Mouse (Mus musculus): ENCODE results near the gene Pde10a. TPM values are rescaled to one million over a fixed set of nuclear protein-coding genes. Genes with fewer than 3 reads are reported as not detected.

The Pde10a gene
- total and polyA plus RNA-seq, 3 experiments = 0.04 to 0.41 (median 0.21) TPM

GRCm38 (mm10) chr17:8881711-8882110 is 356.5 kb downstream of the Pde10a start:
- DNase-seq (ENCODE audit: extremely low read depth) = no peak
- in situ Hi-C loops (cut with MboI; ENCODE audit: low pct_ligation_motif_present, low pct_unique_long_range_greater_than_20kb, low sequenced_read_pairs) = no loop called here
- Histone ChIP-seq H3K9me3 (replicated peaks; ENCODE audit: low read length) (no peaks in the 10 kb centered on the region), H3K36me3 (replicated peaks in 1 of 2; ENCODE audit: control insufficient read depth in 1 of 2, insufficient read depth in 1 of 2, low read length in 1 of 2) (no peaks in the 10 kb centered on the region), H3K4me2 (ENCODE audit: insufficient read depth, low read depth, poor library complexity, severe bottlenecking) (no peak overlapping the region), H3K4me1 (ENCODE audit: control insufficient read depth in 1 of 2, insufficient read depth in 2 of 2) (peaks cover 3 to 9% of the 10 kb centered on the region in 2 experiments; a peak in 2 of 4 replicates), H3K4me3 (replicated peaks in 1 of 3; ENCODE audit: low read depth in 2 of 3, low read length in 2 of 3, poor library complexity in 1 of 3) (no peak overlapping the region), H3K27me3 (replicated peaks) (no peaks in the 10 kb centered on the region), H3K27ac (ENCODE audit: insufficient read depth, low read depth) (no peak overlapping the region), H3K9ac (ENCODE audit: insufficient read depth, low read depth) (no peak overlapping the region), H3K79me2 (replicated peaks; ENCODE audit: control insufficient read depth, extremely low read depth, insufficient read depth, poor library complexity, severe bottlenecking) (no peaks in the 10 kb centered on the region)
- TF ChIP-seq EP300 (IDR thresholded peaks at IDR 0.05; ENCODE audit: low read length) = no peak
- no peak for TF ChIP-seq HCFC1 (IDR thresholded peaks at IDR 0.05; ENCODE audit: low read depth, low read length)
- TF ChIP-seq POLR2AphosphoS2 (IDR thresholded peaks at IDR 0.05; ENCODE audit: low read depth, low read length) = no peak
- no peak for TF ChIP-seq E2F4 (IDR thresholded peaks at IDR 0.05; ENCODE audit: insufficient replicate concordance, low read depth, low read length)
- no peak for TF ChIP-seq USF1 (IDR thresholded peaks at IDR 0.05; ENCODE audit: low read depth, low read length)
- TF ChIP-seq RAD21 (IDR thresholded peaks at IDR 0.05; ENCODE audit: low read depth, low read length) = no peak
- no peak for TF ChIP-seq UBTF (IDR thresholded peaks at IDR 0.05; ENCODE audit: low read depth, low read length)
- TF ChIP-seq GABPA (IDR thresholded peaks at IDR 0.05; ENCODE audit: insufficient replicate concordance, low read depth, low read length) = no peak
- TF ChIP-seq CHD1 (IDR thresholded peaks at IDR 0.05; ENCODE audit: low read depth, low read length) = no peak
- TF ChIP-seq CTCF (conservative IDR thresholded peaks at IDR 0.05 in 1 of 2, IDR thresholded peaks at IDR 0.05 in 1 of 2; ENCODE audit: low read depth in 2 of 2, low read length in 2 of 2) = no peak
- no peak for TF ChIP-seq JUN (IDR thresholded peaks at IDR 0.05; ENCODE audit: insufficient read depth, low read depth, low read length)
- dilution Hi-C loops (cut with MboI; ENCODE audit: extremely low pct_ligation_motif_present, extremely low pct_unique_long_range_greater_than_20kb, low sequenced_read_pairs) = no loop called here

GRCm38 (mm10) chr17:8884691-8885090 is 359.5 kb downstream of the Pde10a start:
- no peaks in the 10 kb centered on the region for H3K79me2 ChIP-seq (replicated peaks; ENCODE audit: control insufficient read depth, extremely low read depth, insufficient read depth, poor library complexity, severe bottlenecking)
- peaks cover 6 to 22% of the 10 kb centered on the region in 2 experiments; a peak in 3 of 4 replicates for H3K4me1 ChIP-seq (ENCODE audit: control insufficient read depth in 1 of 2, insufficient read depth in 2 of 2)
- TF ChIP-seq IRF4 (IDR thresholded peaks at IDR 0.05; ENCODE audit: low read depth, low read length) = no peak
- TF ChIP-seq ZKSCAN1 (IDR thresholded peaks at IDR 0.05; ENCODE audit: borderline replicate concordance, low read depth, low read length) = no peak
- no peak for TF ChIP-seq ELF1 (IDR thresholded peaks at IDR 0.05; ENCODE audit: low read depth, low read length)
- no peak for TF ChIP-seq JUND (conservative IDR thresholded peaks at IDR 0.05; ENCODE audit: low read depth, low read length)
- TF ChIP-seq NRF1 (IDR thresholded peaks at IDR 0.05; ENCODE audit: low read depth, low read length) = no peak
- no peak for TF ChIP-seq NELFE (IDR thresholded peaks at IDR 0.05; ENCODE audit: low read depth, low read length)
- TF ChIP-seq JUN (IDR thresholded peaks at IDR 0.05; ENCODE audit: insufficient read depth, low read depth, low read length) = no peak
- no peak for TF ChIP-seq CHD2 (IDR thresholded peaks at IDR 0.05; ENCODE audit: low read length)
- no peak for TF ChIP-seq UBTF (IDR thresholded peaks at IDR 0.05; ENCODE audit: low read depth, low read length)
- no peak for TF ChIP-seq CTCF (conservative IDR thresholded peaks at IDR 0.05 in 1 of 2, IDR thresholded peaks at IDR 0.05 in 1 of 2; ENCODE audit: low read depth in 2 of 2, low read length in 2 of 2)
- TF ChIP-seq POLR2AphosphoS2 (IDR thresholded peaks at IDR 0.05; ENCODE audit: low read depth, low read length) = no peak
- TF ChIP-seq POLR2A (IDR thresholded peaks at IDR 0.05; ENCODE audit: low read depth, low read length) = no peak
- TF ChIP-seq PAX5 (IDR thresholded peaks at IDR 0.05; ENCODE audit: low read length) = no peak
- no peak for TF ChIP-seq BHLHE40 (IDR thresholded peaks at IDR 0.05; ENCODE audit: low read depth, low read length)
- no peak for TF ChIP-seq MAZ (IDR thresholded peaks at IDR 0.05; ENCODE audit: low read depth, low read length)
- TF ChIP-seq MEF2A (IDR thresholded peaks at IDR 0.05; ENCODE audit: borderline replicate concordance, low read depth, low read length) = no peak
- TF ChIP-seq KAT2A (IDR thresholded peaks at IDR 0.05; ENCODE audit: insufficient replicate concordance, low read length) = no peak
- no peak for TF ChIP-seq USF1 (IDR thresholded peaks at IDR 0.05; ENCODE audit: low read depth, low read length)
- H3K27ac ChIP-seq (ENCODE audit: insufficient read depth, low read depth) = no peak overlapping the region
- in situ Hi-C loops (cut with MboI; ENCODE audit: low pct_ligation_motif_present, low pct_unique_long_range_greater_than_20kb, low sequenced_read_pairs) = no loop called here
- H3K9me3 ChIP-seq (replicated peaks; ENCODE audit: low read length) = no peaks in the 10 kb centered on the region
- H3K9ac ChIP-seq (ENCODE audit: insufficient read depth, low read depth) = no peak overlapping the region
- dilution Hi-C loops (cut with MboI; ENCODE audit: extremely low pct_ligation_motif_present, extremely low pct_unique_long_range_greater_than_20kb, low sequenced_read_pairs) = no loop called here
- H3K36me3 ChIP-seq (replicated peaks in 1 of 2; ENCODE audit: control insufficient read depth in 1 of 2, insufficient read depth in 1 of 2, low read length in 1 of 2) = no peaks in the 10 kb centered on the region
- no peak overlapping the region for H3K4me2 ChIP-seq (ENCODE audit: insufficient read depth, low read depth, poor library complexity, severe bottlenecking)
- no peaks in the 10 kb centered on the region for H3K27me3 ChIP-seq (replicated peaks)
- H3K4me3 ChIP-seq (replicated peaks in 1 of 3; ENCODE audit: low read depth in 2 of 3, low read length in 2 of 3, poor library complexity in 1 of 3) = no peak overlapping the region
- no peak for DNase-seq (ENCODE audit: extremely low read depth)

Data from CH12.LX (cell line).